Mouse (Mus musculus) left cerebral cortex, postnatal 36 days (tissue): ENCODE results near the gene Atp11a. TPM values are rescaled to one million over a fixed set of nuclear protein-coding genes. Genes with fewer than 3 reads are reported as not detected.
A peak's percentile ranks its signal among the peaks of the same experiment; 100 is the strongest.

Experiments used
- DNase-seq, 2 experiments: peaks; one replicate each; pipeline ENCODE4 v3.0.0; 2021 to 2022; ENCODE audit warnings: low spot score in 2 of 2, mixed read lengths in 1 of 2
- intact Hi-C: fragments of 180-260 bp; cut with DNase I; formaldehyde crosslinking; loops from one replicate; pipeline ENCODE4 v1.15.1; 2025
- total RNA-seq, 2 experiments: library from RNA; stranded (reverse); gene quantifications; 2 replicates each; pipeline ENCODE4 v1.2.3; 2021

The Atp11a gene
- total RNA-seq, 2 experiments from 2014 or later, result 39.7 to 52.2 TPM

DNA sequence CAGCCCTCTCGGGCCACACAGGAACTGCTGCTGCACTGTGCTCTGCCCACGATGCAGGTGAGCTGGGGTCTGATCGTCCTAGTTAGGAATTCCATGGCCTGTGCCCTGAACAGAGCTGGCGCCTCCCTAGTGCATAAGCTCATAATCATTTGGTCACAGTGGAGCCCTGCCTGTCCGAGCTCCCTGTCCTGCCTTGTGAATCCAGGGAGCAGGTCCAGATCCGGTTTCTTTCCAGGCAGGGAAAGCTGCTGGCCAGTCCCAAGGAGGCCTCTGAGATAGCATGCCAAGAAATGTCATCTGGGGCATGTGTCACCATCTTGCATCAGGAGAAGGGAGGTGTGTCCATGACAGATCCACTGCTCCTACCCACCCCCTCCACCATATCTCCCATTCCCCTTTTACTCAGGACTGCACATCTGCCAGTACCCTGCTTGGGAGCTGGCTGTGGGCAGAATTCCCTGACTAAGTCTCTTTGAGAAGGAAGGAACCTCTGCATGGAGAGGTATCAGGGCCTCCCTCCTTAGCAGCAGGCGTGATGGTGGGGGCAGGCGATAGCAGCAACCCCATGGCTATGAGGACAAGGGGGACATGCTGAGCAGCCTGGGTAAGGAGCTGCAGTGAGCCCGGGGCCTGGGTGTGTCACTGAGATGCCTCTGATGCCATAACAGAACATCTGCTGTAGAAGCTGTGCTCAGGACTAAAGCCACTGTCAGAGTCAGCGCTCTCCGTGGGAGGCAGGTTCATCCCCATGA lies 138.1 kb downstream of the Atp11a start:
- no peak for DNase-seq
- intact Hi-C loops, result loop anchor here (5.0 kb wide), 1 partner anchor 87 kb away; no protein-coding TSS in a partner anchor

DNA sequence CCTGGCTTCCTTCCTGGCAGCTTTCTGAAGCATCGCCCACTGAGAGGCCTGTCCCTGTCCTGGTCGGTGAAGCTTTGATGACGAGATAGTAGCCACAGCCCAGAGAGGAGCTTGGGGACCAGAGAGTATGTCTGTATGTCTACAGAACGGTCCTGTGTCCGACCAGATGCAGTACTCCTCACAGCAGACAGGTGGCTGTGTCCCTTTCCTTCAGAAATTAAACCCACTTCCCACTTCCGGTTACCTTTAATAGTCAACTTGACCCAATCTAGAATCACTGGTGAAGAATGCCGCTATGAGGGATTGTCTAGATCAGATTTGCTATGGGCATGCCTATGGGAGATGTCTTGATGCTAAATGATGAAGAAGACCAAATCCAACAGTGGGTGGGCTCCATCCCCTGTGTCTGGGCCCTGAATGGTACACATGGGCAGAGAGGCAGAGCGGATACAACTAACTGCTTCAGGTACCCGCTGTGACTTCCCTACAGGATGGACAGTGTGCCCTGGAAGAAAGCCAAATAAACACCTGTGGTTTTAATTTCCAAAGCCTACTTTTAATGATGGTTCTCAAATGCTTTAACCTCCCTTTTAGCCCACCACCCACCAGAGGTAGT lies 138.8 kb downstream of the Atp11a start:
- DNase-seq, result no peak
- intact Hi-C loops, result loop anchor here (5.0 kb wide), 1 partner anchor 87 kb away; no protein-coding TSS in a partner anchor

DNA sequence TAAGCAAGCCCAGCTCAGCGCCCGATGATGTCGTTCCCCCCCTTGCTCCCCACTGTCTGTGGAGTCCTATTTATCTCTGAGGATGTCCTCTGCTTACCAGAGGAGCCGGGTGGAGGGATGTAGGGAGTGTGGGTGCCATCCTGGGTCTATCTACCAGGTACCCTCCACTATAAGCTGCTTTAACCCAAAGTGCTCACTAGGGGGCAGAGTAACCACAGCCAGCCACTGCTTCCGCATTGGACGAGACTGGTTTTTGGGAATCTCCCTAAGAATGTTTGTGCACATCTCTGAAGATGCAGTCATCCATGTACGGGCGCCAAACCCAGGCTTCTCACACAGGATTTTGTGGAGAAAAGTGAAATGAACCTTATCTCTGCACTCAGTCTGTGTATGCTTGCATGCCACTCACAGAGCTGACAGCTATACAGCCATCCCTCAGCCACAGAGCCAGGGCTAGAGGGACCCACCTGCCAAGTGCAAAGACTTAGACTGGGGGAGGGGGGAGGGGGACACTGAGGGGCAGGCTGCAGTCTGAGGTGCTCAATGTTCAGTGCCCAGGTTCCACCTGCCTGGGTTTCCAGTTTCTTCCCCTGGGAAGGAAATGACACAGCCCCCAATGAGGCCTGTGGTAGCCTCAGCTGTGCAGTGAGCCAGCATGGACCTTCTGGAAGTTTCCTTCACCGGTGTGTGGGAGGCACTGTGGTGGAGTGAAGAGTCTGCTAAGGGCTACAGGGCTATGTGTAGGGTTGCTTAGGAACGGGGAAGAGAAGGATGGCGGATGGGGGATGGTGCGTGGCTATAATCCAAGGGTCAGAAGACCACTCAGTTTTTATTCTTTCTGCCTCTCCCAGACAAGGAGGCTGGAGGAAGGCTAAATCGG lies 139.9 kb downstream of the Atp11a start:
- intact Hi-C loops, result loop anchor here (5.0 kb wide), 1 partner anchor 86 kb away; no protein-coding TSS in a partner anchor
- DNase-seq, result peak; percentile 53 to 65

DNA sequence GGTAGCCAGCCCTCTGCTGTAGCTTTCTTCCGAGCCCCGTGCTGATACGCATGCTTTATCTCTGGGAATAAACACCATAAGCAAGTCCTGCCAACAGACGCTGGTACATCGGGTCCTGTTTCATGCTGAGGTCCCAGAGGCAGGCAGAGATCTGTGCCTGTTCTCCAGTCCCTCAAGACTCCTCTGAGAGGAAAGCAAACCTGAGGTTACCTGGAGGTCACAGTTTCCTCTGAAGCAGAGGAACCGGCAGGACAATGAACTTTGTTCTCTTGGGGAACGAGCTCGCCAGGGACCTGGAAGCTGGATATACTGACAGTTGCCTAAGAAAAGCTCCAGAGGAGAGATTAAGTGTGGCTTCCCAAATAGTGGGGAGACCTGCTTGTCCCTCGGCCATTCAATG lies 141.0 kb downstream of the Atp11a start:
- intact Hi-C loops, result loop anchor here (5.0 kb wide), 1 partner anchor 84 kb away; no protein-coding TSS in a partner anchor
- no peak for DNase-seq

DNA sequence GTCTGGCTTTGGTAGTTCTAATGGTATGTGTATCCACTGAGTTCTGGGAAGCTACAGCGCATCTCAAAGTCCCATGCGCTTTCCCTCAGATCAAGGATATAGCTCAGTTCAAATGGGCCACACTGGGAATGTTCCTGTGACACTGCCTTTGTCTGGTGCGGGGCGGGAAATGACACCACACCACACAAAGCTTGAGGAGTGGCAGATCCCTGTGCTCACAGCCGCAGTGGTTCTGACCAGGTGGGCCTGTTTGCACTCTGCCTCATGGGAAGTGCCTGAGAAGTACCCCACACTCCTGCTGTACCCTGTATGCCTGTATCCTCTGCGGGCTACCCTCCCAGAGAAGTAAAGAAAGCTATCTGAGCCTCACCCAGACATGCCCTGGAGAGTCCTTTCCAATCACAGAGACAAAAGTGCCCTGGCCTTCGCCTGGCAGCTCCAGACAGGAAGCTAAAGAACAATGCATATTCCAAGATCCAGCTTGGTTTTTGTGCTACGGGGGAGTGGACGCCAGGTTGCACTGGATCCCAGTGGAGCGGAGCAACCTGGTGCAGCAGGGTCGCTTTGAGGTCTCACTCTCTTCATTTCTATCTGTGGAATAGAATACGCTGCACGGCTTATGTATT lies 147.1 kb downstream of the Atp11a start:
- no peak for DNase-seq
- intact Hi-C loops, result no loop called here

DNA sequence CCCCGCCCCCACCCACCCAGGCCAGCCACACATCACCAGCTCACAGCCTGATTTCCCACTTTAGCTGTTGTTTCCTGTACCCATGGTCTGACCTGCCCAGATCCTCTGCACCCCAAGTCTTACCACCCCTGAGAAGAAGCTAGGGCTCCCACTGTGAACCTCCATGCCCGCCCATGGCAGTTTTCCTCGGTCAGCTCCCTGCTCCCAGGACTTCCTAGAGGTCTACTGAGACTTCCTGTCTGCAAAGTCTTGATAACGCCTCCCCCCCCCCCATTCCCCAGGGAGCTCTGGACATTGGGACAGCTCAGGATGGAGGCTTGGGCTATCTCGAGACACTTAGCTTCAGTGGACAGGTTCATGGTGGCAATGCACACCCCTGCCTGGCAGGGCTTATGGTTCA lies 148.3 kb downstream of the Atp11a start:
- intact Hi-C loops, result no loop called here
- no peak for DNase-seq

DNA sequence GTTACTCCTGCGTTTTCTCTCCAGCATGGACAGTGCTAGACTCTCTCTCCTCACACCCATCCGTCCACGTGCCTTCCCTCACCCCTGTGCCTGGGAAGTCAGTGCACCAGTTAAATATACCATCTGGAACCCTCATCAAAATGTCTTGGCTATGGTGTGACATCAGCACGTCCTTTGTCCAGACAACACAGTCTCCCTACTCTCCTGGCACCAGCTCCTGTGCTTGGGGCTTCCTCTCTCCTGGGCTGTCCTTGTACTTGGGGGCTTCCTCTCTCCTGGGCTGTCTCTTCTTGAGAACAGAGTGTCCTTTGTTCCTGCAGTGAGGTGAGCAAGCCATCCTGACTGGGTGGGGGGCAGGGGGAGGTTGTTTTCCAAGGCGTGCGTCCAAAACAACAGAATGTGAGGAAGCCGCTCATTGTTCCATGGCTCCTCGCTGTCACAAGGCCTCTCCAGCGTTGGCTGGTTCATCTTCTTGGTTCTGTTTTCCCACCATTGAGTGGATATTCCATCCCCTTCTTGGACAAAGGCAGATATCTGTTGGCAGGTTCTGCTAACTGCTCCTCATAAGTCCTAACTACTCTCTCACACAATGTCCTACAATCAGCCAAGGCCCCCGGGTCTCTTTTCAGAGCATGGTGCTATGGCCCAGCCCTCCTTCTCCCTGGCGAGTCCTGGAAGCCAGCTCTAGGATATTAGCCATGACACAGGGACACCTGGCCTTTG lies 148.9 kb downstream of the Atp11a start:
- no peak for DNase-seq
- intact Hi-C loops, result no loop called here

DNA sequence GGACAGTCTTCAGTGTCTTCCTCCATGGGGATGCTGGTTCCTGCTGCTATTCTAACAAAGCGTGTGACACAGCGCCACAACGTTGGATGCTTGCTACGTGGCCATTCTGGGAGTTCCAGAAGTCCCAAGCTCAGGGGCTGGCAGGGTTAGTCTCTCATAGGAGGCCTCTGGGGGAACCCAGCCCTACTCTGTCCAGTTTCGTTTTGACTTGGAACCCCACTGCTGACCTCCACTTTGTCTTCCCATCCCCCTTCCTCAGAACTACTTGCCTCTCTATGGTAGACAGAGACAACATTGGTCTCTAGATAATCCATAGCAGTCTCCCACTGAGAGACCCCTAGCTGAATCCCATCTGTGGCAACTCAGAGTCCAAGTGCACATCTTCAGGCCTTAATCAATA lies 149.8 kb downstream of the Atp11a start:
- DNase-seq, result no peak
- intact Hi-C loops, result no loop called here

DNA sequence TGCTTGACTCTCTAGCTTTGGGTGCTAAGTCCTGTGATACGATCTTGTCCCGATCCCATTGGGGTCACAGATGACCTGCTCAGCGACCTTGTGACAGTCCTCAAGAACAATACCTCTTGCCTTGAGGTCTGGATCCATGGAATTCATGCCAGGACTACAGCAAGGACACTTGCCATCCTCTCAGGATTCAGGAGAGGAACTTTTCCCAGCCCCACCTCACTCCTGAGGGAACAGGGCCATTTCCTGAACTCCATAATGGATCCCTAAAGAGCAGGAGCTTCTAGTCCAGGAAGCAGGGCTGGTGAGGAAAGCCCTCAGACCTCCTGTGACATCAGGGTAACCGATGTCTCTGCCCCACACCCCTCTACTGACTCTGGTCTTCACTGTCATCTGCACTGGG lies 150.9 kb downstream of the Atp11a start:
- DNase-seq, result no peak
- intact Hi-C loops, result no loop called here

DNA sequence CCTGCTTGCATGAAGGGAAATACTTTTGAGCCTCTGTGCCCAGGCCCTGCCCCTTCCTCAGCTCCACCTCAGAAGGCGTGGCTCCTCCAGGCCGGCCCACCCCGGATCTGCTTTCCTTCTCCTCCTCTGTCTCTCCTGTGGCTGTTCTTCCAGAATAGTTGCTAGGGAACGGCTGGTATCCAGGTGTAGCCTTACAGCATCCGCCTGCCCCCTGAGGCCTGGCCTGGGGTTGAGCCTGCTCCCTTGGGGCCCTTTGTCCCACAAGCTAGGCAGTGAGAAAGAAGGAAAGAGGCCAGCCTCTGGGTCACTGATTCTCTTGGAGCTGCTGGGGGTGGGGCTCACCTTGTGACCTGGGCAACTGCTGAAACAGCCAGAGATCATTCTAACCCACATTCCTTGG lies 155.2 kb downstream of the Atp11a start:
- intact Hi-C loops, result no loop called here
- no peak for DNase-seq

DNA sequence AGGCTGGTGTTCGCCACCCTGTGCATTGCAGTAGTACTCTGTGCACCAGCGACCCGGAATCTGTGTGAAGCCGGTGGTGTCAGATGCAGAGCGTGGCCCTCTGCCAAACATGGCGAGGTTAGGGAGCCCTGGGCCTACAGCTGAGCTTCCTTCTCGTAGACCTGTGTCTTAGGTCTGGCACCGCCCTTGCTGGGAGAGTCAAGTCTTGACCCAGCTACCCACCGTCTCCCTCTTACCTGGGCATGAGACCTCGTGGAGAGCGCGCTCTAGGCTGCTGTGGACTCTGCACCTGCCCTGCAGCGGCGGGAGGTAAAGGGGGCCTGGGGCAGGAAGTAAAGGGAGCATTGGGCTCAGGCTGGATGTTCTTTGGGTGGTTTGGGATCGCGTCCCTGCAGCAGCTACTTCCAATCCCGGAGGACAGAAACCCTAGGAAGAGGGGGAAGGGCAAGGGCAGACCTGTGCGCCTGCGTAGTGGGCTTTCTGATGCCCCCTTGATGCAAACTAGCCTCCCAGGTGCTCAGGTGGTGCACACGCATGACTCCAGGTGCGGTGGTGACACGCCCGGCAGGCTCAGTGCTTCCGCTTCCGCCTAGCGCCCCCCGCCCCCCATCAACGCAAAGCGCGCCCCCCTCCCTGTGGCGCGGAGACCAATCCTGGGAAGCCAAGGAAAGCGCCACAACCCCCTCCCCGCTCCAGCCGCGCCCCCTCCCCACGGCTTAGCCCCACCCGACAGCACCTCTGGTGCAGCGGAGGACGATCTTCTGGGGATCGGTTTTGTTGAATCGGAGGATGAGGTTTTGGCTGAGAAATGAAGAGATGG lies 158.6 kb downstream of the Atp11a start:
- intact Hi-C loops, result loop anchor here (5.0 kb wide), 1 partner anchor 72 kb away; no protein-coding TSS in a partner anchor
- DNase-seq, result peak; percentile 57 to 67

DNA sequence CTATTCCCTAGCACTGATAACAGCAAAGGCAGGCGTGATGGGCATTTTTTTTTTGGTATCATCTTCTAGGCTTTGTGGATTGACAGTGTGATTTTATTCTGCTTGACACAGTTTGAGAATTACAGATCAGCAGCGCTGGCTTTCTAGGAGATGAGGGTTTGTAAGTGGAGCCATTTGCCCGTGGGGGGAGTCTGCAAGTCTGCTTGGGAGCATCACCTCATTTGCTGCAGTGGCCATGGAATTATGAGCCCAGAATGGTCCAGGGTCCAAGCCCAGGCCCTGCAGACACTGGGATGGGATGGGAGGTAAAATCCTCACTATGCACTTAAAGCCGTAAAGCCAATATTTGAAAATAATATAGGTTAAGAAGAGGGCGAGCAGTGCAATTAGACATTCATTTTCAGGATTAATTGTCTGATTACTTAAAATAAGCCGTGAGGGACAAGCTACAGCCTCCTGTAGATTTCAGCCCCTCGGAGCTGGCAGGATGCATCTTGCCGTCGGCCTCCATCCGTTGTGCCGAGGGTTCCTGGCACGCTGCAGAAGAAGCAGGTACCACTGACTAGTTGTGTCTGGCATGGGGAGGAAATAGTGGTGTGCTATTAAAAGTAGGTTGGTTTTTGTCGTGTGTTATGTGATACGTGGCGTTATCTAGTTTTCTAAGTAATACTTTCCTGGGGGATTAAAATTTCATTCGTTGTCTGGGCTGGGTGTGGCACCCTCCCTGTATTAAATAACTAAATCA lies 159.5 kb downstream of the Atp11a start:
- intact Hi-C loops, result loop anchor here (5.0 kb wide), 1 partner anchor 71 kb away; no protein-coding TSS in a partner anchor
- DNase-seq, result no peak

DNA sequence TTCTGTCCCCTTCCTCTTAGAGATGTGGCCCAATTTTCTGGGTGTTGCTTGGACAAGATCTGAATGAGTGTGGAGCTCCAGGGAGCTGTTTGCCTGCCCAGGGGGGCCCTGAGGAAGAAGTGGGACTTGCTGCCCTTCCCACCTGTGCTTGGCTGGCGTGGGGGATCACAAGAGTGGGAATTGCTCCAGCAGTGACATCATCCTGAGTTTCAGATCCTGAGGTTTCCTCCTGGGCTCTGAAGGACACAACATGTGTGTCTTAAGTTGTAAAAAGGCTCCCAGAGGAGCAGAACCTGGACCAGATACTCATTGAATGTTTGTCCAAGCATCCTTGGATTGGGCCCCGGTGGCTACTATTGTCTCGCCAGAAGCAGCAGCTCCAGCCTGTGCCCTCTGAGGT lies 160.2 kb downstream of the Atp11a start:
- DNase-seq, result no peak
- intact Hi-C loops, result loop anchor here (5.0 kb wide), 1 partner anchor 70 kb away; no protein-coding TSS in a partner anchor

DNA sequence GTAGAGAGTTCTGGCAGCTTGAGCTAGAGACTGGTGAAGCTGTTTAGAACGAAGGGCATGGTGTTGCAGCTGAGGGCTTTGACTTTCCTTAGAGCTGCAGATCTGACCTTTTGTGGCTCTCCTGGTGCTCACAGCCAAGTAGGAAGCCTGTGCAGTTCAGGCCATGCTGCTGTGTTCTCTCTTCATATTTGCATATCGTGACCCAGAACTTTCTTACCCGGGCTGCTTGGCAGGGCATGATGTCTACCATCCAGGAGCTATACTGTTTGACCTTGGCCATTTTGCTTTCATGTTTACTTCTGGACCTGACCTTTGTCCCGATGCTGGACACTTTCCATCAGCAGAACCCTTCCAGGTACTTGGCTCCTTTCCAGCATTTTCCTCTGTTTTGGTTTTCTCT lies 161.0 kb downstream of the Atp11a start:
- intact Hi-C loops, result loop anchor here (5.0 kb wide), 1 partner anchor 69 kb away; no protein-coding TSS in a partner anchor
- DNase-seq, result no peak
